Mouse (Mus musculus) kidney, embryonic 15.5 days (tissue): ENCODE data around the gene Pth2. TPM values are rescaled to one million over a fixed set of nuclear protein-coding genes. Genes with fewer than 3 reads are reported as not detected.

Source experiments
- ATAC-seq: fragments of 200-750 bp; cut with Nextera tagmentation; replicated peaks from 2 replicates; pipeline ENCODE4 v1.8.0; 2017; ENCODE audit warnings: moderate TSS enrichment; ENCODE audit not compliant: low FRiP score
- H3K27ac ChIP-seq: fragments of 300-500 bp; sonication (generic); 2 replicates; pipeline ENCODE4 v1.5.1; 2015; ENCODE audit warnings: mild to moderate bottlenecking, inconsistent platforms
- H3K27me3 ChIP-seq: fragments of 300-500 bp; sonication (generic); 2 replicates; pipeline ENCODE4 v1.6.1; 2015; ENCODE audit warnings: inconsistent platforms
- H3K36me3 ChIP-seq: fragments of 300-500 bp; sonication (generic); 2 replicates; pipeline ENCODE4 v1.6.1; 2015; ENCODE audit warnings: inconsistent platforms
- H3K4me1 ChIP-seq: fragments of 300-500 bp; sonication (generic); 2 replicates; pipeline ENCODE4 v1.6.1; 2015; ENCODE audit warnings: inconsistent platforms
- H3K4me2 ChIP-seq: fragments of 300-500 bp; sonication (generic); 2 replicates; pipeline ENCODE4 v1.6.1; 2015; ENCODE audit warnings: moderate library complexity, mild to moderate bottlenecking, inconsistent platforms
- H3K4me3 ChIP-seq: fragments of 300-500 bp; sonication (generic); replicated peaks from 2 replicates; pipeline ENCODE4 v1.5.1; 2015; ENCODE audit warnings: mild to moderate bottlenecking, inconsistent platforms
- H3K9ac ChIP-seq: fragments of 300-500 bp; sonication (generic); 2 replicates; pipeline ENCODE4 v1.6.1; 2015; ENCODE audit warnings: mild to moderate bottlenecking, inconsistent platforms
- H3K9me3 ChIP-seq: fragments of 300-500 bp; sonication (generic); replicated peaks from 2 replicates; pipeline ENCODE4 v1.6.1; 2016; ENCODE audit warnings: inconsistent platforms
- WGBS: fragments of 180-500 bp; shearing (Covaris S2); methylation state at CpG from one replicate; pipeline ENCODE4 v1.1.7; 2015; ENCODE audit warnings: mixed read lengths; 5-methylcytosine and 5-hydroxymethylcytosine counted together
- polyA plus RNA-seq: library from polyadenylated mRNA; unstranded; fragments of >200 nt; fragmentation: Nextera tagmentation; extraction: Ambion mirVana; gene quantifications from 2 replicates; pipeline ENCODE4 v1.2.1, GENCODE M21; 2015

The Pth2 gene
- polyA plus RNA-seq, 1 experiment from 2014 or later, result not detected

DNA sequence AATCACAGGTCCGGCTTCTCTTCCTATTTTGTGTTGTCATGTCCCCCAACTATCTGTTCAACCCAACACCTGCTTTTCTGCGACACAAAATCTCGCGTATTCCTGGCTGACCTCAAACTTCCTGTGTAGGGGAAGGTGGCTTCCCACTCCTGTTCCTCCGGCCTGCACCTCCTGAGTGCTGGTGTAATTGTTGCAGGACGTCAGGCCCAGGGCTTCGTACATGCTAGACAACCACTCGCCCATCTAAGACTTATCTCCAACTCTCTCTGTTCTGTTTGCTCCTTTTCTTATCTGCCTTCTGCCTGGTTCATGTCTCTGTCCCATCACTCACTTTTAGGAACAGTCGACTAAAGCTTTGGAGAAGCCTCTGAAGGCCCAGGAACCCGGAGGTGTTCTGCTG lies 30.3 kb downstream of the Pth2 start:
- Histone ChIP-seq H3K27me3 (peaks cover 29% of the 10 kb centered on the region), H3K9ac (no peak overlapping the region), H3K4me2 (peak overlapping the region; percentile 54; the same call in 1 of the 2 replicates), H3K4me3 (no peak overlapping the region), H3K4me1 (peaks cover 16% of the 10 kb centered on the region), H3K27ac (no peak overlapping the region), H3K9me3 (no peaks in the 10 kb centered on the region), H3K36me3 (no peaks in the 10 kb centered on the region)
- 64% methylated on average over 10 of the region's 10 CpGs for WGBS
- no peak for ATAC-seq

DNA sequence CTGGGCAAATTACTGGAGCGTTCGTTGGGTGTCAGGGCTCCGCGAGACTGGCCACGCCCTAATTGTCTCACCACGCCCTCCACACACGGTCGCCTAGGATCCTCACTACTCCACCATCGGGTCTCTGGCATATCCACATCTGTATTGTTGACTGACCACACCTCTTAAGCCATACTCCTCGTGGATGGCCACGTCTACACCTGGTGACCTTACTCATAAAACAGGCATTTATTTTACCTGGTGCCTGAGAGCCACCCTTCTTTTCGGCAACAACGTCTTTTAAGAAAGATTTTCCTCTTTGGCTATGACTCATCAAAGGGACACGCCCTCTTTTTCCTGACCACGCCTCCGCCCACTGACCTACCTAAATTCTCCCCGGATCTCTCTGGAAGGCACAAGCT lies 31.1 kb downstream of the Pth2 start, which contains the start of gene Dkkl1:
Gene Dkkl1, minus strand, starts transcription at position 297 of the 401 bp plus-strand sequence.
- Histone ChIP-seq H3K4me2 (peak within 1 kb of the TSS; percentile 54), H3K9ac (no peak within 1 kb of the TSS), H3K36me3 (no peaks in the 10 kb centered on the region), H3K4me3 (peak within 1 kb of the TSS; percentile 22), H3K9me3 (no peaks in the 10 kb centered on the region), H3K27ac (no peak within 1 kb of the TSS), H3K4me1 (peaks cover 20% of the 10 kb centered on the region), H3K27me3 (peaks cover 29% of the 10 kb centered on the region)
- no peak for ATAC-seq
- 4% methylated on average over 17 of the region's 17 CpGs for WGBS

DNA sequence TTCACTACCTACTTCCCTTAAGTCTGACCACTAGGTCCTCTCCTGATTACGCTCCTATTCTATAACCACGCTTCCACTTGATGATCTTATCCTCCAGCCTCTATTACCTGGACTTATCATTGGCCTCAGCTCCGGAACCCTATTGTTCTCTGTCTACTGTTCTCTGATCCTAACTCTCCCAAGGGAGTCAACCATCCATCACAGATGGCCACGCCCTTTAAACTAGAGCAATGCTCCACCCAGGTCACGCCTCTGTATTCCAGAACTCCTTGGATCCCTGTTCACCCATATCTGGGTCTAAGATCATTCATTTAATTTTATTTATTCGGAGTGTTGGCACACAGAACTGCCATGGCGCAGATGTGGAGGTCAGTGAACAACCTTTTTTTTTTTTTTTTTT lies 31.6 kb downstream of the Pth2 start:
- H3K36me3 ChIP-seq, result peaks cover 3% of the 10 kb centered on the region
- no peak for ATAC-seq
- H3K27ac ChIP-seq, result no peak overlapping the region
- no peak overlapping the region for H3K4me3 ChIP-seq
- H3K4me2 ChIP-seq, result peak overlapping the region; percentile 54; the same call in 1 of the 2 replicates
- H3K4me1 ChIP-seq, result peaks cover 25% of the 10 kb centered on the region
- H3K9me3 ChIP-seq, result no peaks in the 10 kb centered on the region
- 72% methylated on average over 7 of the region's 7 CpGs for WGBS
- H3K27me3 ChIP-seq, result peaks cover 29% of the 10 kb centered on the region
- no peak overlapping the region for H3K9ac ChIP-seq

DNA sequence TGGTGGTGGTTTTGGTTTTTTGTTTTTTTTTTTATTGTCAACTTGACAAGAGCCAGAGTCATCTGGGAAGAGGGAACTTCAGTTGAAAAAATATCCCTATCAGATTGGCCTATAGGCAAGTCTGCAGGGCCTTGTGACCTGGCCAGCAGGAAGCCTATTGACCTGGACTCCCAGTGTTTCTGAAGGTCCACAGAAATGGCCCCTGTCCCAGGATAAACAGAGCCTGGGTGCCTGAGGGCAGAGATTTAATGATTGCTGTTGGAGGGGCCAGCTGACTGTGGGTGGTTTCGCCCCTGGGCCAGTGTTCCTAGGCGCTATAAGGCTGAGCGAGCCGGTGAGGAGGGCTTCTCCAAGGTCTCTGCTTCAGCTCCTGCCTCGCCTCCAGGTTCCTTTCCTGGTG lies 32.9 kb downstream of the Pth2 start:
- Histone ChIP-seq H3K9me3 (no peaks in the 10 kb centered on the region), H3K36me3 (peaks cover 17% of the 10 kb centered on the region), H3K4me1 (peaks cover 37% of the 10 kb centered on the region), H3K4me2 (no peak overlapping the region), H3K9ac (no peak overlapping the region), H3K27me3 (peaks cover 29% of the 10 kb centered on the region), H3K4me3 (no peak overlapping the region), H3K27ac (no peak overlapping the region)
- ATAC-seq, result no peak
- 47% methylated on average over 5 of the region's 5 CpGs for WGBS

DNA sequence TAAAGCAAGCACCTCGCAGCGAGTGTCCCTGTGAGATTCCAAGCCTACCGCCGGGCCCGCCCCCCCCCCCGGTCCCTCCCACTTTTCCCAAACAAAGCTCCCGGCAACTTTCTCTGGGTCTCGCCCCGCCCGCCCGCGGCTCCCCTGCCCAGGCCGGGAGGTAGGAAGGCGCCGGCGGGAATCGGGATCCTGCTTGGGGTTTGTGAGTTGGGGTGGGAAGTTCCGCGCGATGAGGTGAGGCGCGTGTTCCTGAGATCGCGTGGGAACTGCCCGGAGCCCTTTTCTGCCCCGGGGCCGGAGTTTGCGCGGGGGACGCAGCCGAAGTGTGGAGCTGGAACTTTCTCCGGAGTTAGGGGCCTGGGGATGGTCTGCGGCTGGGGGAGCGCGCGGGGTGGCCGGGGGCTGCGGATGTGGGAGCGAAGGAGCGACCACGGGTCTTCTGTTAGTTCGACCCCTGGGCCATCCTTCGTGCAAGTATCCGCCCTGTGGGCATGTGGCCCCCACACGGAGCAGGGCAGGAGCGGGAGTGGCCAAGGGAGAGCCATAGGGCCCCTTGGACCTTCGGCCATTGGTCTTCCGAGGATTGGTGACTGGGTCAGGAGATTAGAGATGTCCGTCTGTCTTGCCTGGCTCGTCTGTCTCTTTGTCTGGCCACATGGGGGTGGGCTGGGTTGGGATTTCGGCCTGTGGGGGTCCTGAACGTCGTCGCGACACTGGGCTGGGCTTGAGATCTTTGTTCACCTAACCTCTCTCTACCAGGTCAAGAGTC lies 35.1 kb downstream of the Pth2 start, which contains the start of gene Tead2:
Gene Tead2, plus strand, starts transcription at position 81 of the 769 bp plus-strand sequence.
- peak within 1 kb of the TSS; percentile 87 for H3K4me3 ChIP-seq
- H3K27me3 ChIP-seq, result peaks cover 17% of the 10 kb centered on the region
- peaks cover 38% of the 10 kb centered on the region for H3K36me3 ChIP-seq
- H3K9me3 ChIP-seq, result no peaks in the 10 kb centered on the region
- peaks cover 55% of the 10 kb centered on the region for H3K4me1 ChIP-seq
- H3K4me2 ChIP-seq, result peak within 1 kb of the TSS; percentile 75
- ATAC-seq, result peak; percentile 65
- peak within 1 kb of the TSS; percentile 96 for H3K27ac ChIP-seq
- H3K9ac ChIP-seq, result peak within 1 kb of the TSS; percentile 98
- WGBS, result under 1% methylated on average over 55 of the region's 55 CpGs

DNA sequence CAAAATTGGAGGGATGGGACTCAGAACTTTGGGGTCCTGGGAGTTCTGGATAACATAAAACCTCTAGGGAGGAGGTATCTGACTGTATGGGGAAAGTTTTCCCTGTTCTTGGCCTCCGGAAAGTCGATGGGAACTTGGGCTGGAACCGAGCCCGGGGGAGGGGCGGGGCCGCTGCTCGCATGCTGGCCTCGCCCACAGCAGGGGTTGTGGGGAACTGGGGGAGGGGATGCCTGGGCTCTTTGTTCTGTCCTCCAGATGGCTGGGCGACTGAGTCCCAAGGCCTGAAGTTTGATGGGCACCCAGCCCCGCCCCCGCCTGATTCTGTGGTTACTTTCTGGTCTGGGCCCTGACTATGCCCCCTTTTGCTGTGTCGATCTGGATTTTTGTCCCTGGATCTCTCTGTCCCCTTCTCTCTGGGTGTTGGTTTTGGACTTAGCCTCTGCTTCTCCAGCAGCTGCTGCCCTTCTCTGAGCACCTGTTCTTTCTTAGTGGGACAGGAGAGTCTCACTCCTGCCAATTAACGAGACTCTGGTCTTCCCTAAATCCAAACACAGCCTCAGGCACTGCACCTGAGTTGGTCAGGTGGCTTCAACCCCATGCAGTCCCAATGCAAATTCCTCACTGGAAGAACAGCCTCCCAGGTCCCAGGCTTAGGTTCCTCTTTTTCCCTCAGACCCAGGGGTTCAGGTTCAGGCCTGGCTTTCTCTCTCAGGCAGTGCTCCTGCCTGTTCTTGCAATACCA lies 35.8 kb downstream of the Pth2 start:
- H3K4me3 ChIP-seq, result peak overlapping the region; percentile 87
- H3K4me1 ChIP-seq, result peaks cover 52% of the 10 kb centered on the region
- peak overlapping the region; percentile 96 for H3K27ac ChIP-seq
- no peaks in the 10 kb centered on the region for H3K9me3 ChIP-seq
- peak overlapping the region; percentile 75 for H3K4me2 ChIP-seq
- H3K27me3 ChIP-seq, result peaks cover 9% of the 10 kb centered on the region
- peak; percentile 84 for ATAC-seq
- H3K36me3 ChIP-seq, result peaks cover 46% of the 10 kb centered on the region
- H3K9ac ChIP-seq, result peak overlapping the region; percentile 98
- WGBS, result 2% methylated on average over 13 of the region's 13 CpGs

DNA sequence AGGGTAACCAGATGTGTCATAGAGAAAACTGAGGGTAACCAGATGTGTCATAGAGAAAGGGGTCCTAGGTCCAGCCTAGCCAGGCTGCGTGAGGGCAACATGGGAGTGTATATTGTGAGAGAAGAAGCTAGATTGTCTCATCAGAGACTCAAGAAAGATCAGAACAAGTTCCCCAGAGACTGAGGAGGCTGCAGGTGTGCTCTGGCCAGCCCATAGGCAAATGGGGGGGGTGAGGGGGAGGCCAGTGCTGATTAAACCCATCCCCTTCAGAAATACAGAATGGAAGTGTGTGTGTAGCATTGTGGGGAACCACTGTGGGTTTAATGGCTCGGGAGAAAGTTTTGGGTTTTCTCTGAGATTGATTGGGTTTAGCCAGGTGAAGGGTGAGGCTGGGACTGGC lies 40.9 kb downstream of the Pth2 start:
- Histone ChIP-seq H3K9ac (no peak overlapping the region), H3K36me3 (peaks cover 97% of the 10 kb centered on the region), H3K27ac (no peak overlapping the region), H3K4me3 (no peak overlapping the region), H3K4me2 (no peak overlapping the region), H3K27me3 (no peaks in the 10 kb centered on the region), H3K4me1 (peaks cover 37% of the 10 kb centered on the region), H3K9me3 (no peaks in the 10 kb centered on the region)
- WGBS, result 82% methylated on average over 2 of the region's 2 CpGs
- no peak for ATAC-seq

DNA sequence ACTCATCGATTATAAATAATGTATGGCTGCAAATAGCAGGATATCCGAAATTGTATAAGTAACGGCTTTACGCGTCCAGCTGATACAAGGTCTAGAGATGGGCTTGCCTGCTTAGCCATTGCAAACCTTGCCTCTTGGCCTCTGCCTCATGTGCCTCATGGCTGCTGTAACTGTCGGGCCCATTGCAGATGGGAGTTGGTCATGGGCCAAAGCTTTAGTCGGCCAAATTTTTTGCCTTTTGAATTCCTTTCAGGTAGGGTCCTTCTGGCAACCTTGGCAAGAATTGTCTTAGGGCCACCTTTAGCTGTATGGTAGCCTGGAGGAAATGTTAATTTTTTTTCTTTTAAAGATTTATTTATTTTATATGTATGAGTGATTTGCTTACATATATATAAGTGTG lies 44.0 kb downstream of the Pth2 start:
- Histone ChIP-seq H3K4me1 (peaks cover 10% of the 10 kb centered on the region; the same call in 1 of the 2 replicates), H3K9me3 (no peaks in the 10 kb centered on the region), H3K27me3 (no peaks in the 10 kb centered on the region), H3K4me2 (no peak overlapping the region), H3K9ac (no peak overlapping the region), H3K27ac (no peak overlapping the region), H3K36me3 (peaks cover 99% of the 10 kb centered on the region), H3K4me3 (no peak overlapping the region)
- 92% methylated on average over 7 of the region's 7 CpGs for WGBS
- ATAC-seq, result no peak

DNA sequence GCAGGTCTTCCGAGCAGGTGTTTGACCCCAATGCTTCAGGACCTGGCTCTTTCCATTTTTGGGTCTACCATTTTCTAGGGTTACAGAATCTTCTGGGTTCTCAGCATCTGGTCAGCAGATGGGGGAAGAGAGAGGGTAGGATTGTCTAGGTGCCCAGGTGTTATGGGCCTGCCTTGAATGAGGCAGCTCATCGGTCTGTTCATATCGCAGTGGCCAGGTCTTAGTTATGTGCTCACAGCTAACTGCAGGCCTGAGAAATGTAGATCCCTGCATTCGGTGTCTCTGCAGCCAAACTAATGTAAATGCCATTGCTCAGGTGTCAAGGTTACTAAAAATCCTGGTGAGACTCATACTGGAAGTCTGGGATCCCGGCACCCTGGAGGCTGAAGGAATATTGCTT lies 45.6 kb downstream of the Pth2 start:
- no peak for ATAC-seq
- 95% methylated on average over 5 of the region's 5 CpGs for WGBS
- Histone ChIP-seq H3K4me1 (no peaks in the 10 kb centered on the region), H3K9ac (no peak overlapping the region), H3K4me2 (no peak overlapping the region), H3K4me3 (no peak overlapping the region), H3K27me3 (no peaks in the 10 kb centered on the region), H3K9me3 (no peaks in the 10 kb centered on the region), H3K27ac (no peak overlapping the region), H3K36me3 (peaks cover 92% of the 10 kb centered on the region)

DNA sequence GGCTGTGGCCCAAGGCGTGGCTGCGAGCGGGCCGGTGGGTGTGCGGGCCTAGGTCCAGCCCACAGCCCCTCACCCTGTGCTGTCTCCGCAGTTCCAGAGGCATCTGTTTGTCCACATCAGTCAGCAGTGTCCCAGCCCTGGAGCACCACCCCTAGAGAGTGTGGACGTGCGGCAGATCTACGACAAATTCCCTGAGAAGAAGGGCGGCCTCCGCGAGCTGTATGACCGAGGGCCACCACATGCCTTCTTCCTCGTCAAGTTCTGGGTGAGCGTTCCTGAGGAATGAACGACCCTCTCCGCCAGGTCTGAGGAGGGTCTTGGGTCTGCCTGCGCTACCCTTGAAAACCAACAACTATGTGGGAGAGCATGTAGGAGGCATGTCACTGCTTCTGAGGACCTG lies 47.8 kb downstream of the Pth2 start:
- Histone ChIP-seq H3K36me3 (peaks cover 90% of the 10 kb centered on the region), H3K27me3 (no peaks in the 10 kb centered on the region), H3K9ac (no peak overlapping the region), H3K4me3 (no peak overlapping the region), H3K4me2 (no peak overlapping the region), H3K4me1 (peaks cover 9% of the 10 kb centered on the region), H3K9me3 (no peaks in the 10 kb centered on the region), H3K27ac (no peak overlapping the region)
- 91% methylated on average over 18 of the region's 18 CpGs for WGBS
- no peak; the same call in 1 of the 2 replicates for ATAC-seq

DNA sequence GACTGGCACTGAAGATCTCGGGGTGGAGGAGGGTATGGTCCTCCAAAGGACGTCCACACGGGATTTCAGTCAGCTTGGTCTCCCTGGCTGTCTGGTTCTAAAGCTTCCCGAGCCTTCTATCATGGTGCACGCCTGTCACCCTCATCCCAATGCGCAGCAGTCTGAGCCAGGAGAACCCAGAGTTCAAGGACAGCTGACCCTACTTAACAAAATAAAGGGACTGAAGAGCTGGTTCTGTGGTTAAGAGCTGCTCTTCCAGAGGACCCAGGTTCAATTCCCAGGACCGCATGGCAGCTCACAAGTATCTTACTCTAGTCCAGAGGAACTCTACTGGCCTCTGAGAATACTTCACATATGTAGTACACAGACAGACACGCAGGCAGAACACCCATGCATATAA lies 48.3 kb downstream of the Pth2 start:
- Histone ChIP-seq H3K9ac (no peak overlapping the region), H3K4me2 (no peak overlapping the region), H3K4me1 (peaks cover 14% of the 10 kb centered on the region), H3K27me3 (no peaks in the 10 kb centered on the region), H3K9me3 (no peaks in the 10 kb centered on the region), H3K27ac (no peak overlapping the region), H3K36me3 (peaks cover 89% of the 10 kb centered on the region), H3K4me3 (no peak overlapping the region)
- no peak for ATAC-seq
- WGBS, result 93% methylated on average over 8 of the region's 8 CpGs

DNA sequence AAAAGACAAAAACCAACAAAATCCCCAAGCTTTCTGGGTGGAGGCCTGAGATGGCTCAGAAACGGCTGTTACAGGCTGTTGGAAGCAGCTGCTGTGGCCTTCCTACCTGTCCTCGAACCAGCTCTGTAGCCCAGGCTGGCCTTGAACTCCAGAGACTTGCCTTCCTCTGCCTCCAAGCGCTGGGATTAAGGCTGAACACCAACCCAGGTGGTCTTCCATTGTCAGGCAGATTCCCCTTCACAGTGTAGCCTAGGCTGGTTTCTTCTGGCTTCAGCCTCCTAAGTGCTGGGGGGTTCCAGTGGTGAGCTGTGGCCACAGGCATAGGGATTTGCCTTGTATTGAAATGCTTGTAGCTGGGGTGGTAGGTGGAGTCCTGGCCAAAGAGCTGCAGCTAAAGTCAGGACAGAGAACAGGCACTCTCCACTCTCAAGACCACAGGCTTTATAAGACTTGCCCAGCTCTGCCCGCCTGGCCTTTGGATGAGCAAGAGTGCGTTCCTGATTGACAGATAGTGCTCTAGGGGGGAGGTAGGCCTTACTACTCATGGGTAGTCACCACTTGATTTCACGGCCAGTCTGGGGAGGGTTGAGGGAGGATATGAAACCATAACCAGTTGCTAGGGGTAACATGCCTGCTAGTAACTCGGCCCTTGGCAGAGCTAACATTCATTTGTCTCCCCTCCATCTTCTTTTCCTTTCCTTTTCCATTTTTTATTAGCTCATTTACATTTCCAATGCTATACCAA lies 48.8 kb downstream of the Pth2 start:
- Histone ChIP-seq H3K4me3 (no peak overlapping the region), H3K27me3 (no peaks in the 10 kb centered on the region), H3K9me3 (no peaks in the 10 kb centered on the region), H3K36me3 (peaks cover 84% of the 10 kb centered on the region), H3K9ac (no peak overlapping the region), H3K4me2 (no peak overlapping the region), H3K27ac (no peak overlapping the region), H3K4me1 (peaks cover 20% of the 10 kb centered on the region)
- 84% methylated on average over 7 of the region's 7 CpGs for WGBS
- no peak for ATAC-seq
